Mouse (Mus musculus): ENCODE measurements around the gene Pllp.

DNA sequence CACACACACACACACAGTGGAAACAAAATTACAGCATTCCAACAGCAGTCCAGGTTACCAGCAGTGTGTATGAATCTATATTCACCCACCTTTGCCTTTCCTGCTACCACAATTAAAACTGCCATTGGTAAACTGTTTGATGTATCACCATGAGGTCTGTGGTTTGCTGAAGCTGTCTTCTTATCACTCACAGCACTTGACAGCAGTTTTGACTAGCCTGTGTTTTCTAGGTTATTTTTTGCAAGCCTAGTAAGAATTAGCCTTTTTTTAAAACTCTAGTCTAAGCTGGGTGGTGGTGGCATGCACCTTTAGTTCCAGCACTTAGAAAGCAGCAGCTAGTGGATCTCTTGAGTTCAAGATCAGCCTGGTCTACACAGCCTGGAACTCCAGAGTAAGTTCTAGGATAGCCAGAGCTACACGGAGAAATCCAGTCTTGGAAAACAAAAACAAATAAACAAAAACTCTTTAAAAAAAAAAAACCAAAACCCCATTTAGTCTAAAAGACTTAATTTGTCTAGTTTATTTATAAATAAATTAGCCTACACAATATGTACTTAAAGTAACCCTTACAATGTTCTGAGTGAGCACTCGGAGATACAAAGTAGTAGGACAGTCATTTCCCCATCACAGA lies 62.4 kb downstream of the Pllp start:
- TF ChIP-seq CTCF (IDR thresholded peaks at IDR 0.05; ENCODE audit: low read depth, low read length) (no peak), POLR2A (IDR thresholded peaks at IDR 0.05; ENCODE audit: extremely low read depth, insufficient read depth, low read length) (no peak)
